Mouse (Mus musculus): ENCODE results near the gene Arfgap3.

GRCm38 (mm10) chr15:83360140-83360539 lies 10.1 kb upstream of the Arfgap3 start:
- TF ChIP-seq POLR2A (IDR thresholded peaks at IDR 0.05; ENCODE audit: insufficient read length, low read depth) (no peak), MYOG (IDR thresholded peaks at IDR 0.05; ENCODE audit: control insufficient read depth in 1 of 3, insufficient read depth in 1 of 3, insufficient read length in 2 of 3, low read depth in 2 of 3) (no peak)
